Mouse (Mus musculus): Measurements from ENCODE around the gene Kif22.
A peak's percentile ranks its signal among the peaks of the same experiment; 100 is the strongest.

The Kif22 gene

GRCm38 (mm10) chr7:127031244-127031643 is 11.0 kb downstream of the Kif22 start:
- DNase-seq (ENCODE audit: inconsistent ontology term): no peak

DNA sequence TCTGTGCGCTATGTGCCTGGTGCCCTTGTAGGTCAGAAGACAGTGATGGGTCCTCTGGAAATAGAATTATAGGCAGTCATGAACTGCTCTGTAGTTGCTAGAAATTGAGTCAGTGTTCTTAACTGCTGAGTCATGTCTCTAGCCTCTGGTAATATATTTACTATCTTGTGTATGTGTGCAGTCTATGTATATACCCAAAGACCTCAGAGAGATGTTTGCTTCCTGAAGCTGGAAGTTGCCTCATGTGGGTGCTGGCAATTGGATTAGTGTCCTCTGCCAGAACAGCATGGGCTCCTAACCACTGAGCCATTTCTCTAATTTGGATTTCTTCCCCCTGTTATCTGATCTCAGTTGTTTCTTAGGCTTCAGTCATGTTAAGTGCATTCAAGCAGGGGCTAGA is 12.1 kb downstream of the Kif22 start:
- no peak for DNase-seq (ENCODE audit: inconsistent ontology term)

DNA sequence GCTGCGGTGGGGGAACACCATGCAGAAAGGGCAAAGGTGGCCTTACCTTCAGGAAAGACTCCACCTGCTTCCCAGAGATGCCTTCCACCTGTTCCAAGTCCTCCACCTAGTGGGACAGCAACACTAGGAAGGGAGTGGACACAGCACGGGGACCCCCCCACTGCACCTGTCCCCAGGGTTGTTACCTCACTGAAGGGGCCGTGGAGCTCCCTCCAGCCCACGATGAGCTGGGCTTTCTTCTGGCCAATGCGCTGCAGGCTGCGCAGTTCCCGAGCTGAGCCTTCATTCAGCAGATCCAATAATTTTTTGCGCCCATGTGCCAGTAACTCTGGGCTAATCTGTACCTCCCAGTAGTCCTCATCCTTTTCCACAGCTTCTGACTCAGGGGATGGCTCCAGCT is 14.4 kb downstream of the Kif22 start:
- peak; percentile 38 for DNase-seq (ENCODE audit: inconsistent ontology term)

GRCm38 (mm10) chr7:127026984-127027726 is 15.1 kb downstream of the Kif22 start, which contains the start of gene Maz:
TSS of gene Maz (minus strand) at chr7:127027037.
- peak; percentile 100 for DNase-seq (ENCODE audit: inconsistent ontology term)

DNA sequence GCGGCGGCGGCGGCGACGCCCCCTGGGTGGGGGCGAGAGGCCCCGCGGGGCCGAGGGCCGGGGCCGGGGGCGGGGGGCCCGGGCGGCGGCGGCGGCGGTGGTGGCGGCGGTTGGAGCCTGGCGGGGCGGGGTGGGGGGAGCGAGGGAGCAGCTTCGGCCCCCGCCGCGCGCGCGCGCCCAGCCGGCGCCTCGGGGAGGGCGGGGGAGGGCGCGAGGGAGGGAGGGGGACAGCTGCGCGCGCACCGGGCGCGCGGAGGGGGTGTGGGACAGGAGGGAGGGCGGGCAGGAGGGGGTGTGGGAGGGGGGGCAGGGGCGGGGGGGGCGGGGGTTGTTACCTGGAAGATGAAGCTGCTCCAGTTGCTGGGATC is 15.7 kb downstream of the Kif22 start:
- DNase-seq (ENCODE audit: inconsistent ontology term): no peak

DNA sequence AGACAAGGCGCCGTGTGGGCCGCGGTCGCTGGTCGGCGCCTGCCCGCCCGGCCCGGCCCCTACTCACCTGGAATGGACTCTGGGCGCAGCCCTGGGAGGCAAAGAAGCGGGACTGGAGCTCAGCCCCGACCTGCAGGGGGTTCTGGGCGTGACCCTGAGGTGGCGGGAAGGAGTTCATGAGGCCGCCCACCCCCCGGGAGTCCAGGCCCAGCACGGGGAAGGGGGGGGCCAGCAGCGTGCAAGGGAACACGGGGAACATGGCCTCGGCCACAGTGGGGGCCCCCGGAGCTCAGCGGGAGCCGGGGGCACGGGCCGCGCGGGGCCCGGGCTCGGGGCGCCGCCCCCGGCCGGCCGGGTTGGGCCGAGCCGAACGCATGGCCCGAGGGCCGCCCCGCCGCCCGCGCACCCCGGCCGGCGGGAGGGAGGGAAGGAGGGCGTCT is 16.1 kb downstream of the Kif22 start:
- DNase-seq (ENCODE audit: inconsistent ontology term): no peak

DNA sequence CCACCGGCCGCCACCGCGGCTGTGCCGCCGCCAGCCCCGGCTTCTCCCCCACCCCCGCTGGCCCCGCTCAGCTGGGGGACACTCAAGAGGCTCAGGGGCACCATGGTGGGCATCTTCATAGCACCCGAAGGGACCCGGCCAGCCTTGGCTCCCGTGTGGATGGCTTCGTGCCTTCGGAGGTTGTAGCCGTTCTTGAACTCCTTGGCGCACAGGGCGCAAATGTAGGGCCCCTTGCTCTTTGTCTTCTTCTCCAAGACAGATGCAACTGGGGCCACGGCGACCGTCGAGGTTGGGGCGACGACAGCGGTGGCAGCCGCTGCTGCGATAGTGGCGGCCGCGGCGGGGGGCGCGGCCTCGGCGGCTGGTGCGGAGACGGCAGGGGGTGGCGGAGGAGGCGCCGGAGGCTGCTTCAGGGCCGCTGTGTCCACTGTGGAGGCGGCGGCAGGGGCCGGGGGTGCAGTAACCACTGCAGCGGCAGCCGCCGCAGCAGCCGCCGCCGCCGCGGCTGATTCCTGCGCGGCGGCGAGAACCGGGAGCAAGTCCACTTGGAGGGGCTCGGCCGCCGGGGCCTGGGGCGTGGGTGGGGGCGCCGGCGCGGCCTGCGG is 16.6 kb downstream of the Kif22 start:
- peak; percentile 65 for DNase-seq (ENCODE audit: inconsistent ontology term)

DNA sequence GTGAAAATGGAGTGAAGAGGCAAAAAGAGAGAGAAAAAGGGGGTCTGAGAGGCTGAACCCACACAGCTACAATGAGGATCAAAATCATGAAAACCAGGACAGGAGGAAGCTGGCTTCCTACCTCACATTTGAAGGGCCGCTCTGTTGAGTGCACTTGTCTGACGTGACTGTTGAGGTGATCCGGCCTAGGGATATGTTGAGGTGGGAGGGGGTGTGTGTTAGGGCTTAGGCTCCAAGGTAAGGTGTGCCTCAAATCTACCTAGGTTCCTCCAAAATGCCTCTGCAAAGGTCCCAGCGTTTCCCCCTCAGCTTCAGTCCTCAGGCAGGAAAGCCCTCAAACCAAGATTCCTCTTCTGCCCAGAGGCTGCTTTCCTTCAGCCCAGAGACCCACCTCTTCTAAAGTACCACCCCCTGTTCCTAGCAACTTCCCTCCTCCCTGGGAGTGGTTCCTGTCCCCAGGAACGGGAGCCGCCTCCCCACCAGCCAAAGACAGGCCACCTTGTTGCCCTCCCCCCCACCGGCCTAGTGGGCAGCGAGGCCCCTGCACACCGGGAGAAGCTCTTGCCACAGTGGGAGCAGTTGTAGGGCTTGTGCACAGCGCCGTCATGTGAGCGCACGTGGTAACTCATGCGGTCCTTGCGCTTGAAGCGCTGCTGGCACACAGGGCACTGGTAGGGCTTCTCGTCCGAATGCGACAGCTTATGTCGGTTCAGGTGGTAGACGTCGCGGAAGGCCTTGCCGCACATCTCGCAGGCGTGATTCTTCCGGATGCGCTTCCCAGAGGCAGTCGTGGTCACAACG is 17.3 kb downstream of the Kif22 start:
- peak; percentile 82 for DNase-seq (ENCODE audit: inconsistent ontology term)

GRCm38 (mm10) chr7:127023896-127024690 is 18.2 kb downstream of the Kif22 start:
- DNase-seq (ENCODE audit: inconsistent ontology term): no peak

DNA sequence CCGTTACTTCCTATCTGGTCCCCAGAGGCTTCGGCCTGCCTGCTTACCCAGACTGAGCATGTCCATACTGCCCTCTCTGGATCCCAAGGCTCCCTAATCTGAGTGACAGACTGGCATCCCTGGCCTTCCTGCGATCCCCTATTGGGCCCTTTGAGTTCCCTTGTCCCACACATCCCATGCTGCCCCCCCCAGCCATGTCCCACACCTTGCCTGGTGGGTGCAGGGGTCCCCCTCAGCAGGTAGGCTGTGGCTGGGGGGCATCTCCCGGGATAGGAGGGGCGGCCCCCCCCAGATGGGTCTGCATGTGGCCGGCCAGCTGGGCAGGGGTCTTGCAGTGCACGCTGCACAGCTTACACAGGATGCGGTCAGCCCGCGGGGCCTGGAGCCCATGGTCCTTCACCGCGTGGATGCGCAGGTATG is 19.0 kb downstream of the Kif22 start:
- no peak for DNase-seq (ENCODE audit: inconsistent ontology term)

- DNase-seq (ENCODE audit: inconsistent ontology term): no peak
Measured at GRCm38 (mm10) chr7:127022528-127023271, 19.6 kb downstream of the Kif22 start.

- no peak for DNase-seq (ENCODE audit: inconsistent ontology term)
Measured at GRCm38 (mm10) chr7:127021563-127022527, 20.4 kb downstream of the Kif22 start.

GRCm38 (mm10) chr7:127020901-127021562 is 21.2 kb downstream of the Kif22 start, which contains the start of the genes Gm42742 and Prrt2:
TSS of gene Gm42742 (minus strand) at chr7:127021097.
TSS of gene Prrt2 (minus strand) at chr7:127021211.
- DNase-seq (ENCODE audit: inconsistent ontology term): peak; percentile 78

DNA sequence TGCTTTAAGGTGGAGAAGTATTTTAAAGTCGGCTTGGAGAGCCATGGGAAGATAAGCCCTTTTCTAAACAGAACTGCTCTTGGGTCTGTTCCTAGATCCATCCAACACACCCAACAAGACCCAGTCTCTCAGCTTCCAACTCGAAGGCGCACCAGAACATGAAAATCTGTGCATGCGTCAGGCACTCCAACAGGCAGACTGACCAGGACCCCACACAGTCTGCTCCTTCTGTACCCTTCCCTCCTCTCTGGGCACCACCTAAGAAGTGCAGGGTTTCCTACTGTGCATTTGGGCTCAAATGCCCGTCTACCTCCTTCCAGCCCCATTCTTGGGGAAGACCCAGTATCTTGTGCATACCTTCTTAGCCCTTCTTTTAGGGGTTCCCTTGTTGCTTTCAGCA is 21.8 kb downstream of the Kif22 start:
- peak; percentile 29 for DNase-seq (ENCODE audit: inconsistent ontology term)

DNA sequence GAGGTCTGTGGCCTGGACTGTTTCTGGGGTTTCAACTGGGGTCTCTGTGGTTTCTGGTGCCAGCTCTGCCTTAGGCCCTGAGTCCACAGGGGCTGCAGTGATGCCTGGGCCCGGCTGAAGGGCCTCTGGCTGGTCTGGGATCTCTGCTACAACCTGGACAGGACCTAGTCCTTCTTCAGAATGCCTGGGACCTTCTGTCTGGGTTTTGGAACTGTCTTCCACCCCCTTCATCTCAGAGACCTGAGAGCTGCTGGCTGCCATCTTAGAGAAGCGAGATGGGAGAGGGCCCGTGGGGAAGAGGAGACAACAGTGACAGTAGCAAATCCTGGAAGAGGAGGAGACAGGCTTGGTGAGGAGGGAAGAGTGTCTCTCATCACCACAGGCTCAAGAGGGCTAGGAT is 22.2 kb downstream of the Kif22 start:
- DNase-seq (ENCODE audit: inconsistent ontology term): no peak

GRCm38 (mm10) chr7:127019306-127019960 is 22.8 kb downstream of the Kif22 start:
- DNase-seq (ENCODE audit: inconsistent ontology term): no peak

DNA sequence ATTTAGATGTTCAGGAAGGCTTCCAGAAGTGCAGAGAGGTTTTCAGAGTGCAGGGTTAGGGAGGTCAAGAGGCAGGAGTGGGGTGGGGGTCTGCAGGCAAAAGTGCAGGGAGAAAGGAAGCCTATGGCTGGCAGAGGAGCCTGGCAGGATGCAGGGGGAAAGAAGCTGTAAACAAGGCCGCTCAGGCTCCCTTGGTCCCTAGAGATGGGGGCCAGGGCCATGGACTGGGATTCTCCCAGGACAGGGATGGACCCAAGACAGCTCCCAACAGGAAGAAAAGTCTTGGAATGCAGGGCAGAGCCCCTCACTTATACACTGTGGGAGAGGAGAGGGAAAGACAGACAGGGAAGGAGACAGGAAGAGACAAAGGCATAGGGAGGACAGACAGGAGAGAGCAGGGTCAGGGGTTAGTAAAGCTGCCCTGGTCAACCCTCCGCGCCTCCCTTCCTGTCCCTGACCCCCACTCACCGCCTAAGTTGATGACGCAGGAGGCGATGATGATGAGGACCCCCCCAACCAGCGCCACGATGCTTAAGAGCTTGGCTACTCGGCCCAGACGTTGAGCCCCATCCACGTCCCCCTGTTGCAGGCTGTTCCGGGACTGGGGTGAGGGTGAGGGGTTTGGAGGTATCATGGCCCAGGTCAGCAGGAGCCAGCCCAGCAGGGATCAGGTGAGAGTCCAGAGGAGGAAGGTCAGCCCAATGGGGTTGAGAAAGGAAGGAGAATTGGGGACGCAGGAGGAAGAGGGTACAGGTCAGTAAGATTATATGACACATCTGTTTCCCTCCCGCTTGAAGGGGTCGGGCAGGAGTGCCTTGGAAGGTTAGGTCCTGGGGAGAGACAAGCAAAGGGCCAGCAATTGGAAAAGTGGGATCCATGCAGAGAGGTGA is 23.6 kb downstream of the Kif22 start:
- DNase-seq (ENCODE audit: inconsistent ontology term): no peak

DNA sequence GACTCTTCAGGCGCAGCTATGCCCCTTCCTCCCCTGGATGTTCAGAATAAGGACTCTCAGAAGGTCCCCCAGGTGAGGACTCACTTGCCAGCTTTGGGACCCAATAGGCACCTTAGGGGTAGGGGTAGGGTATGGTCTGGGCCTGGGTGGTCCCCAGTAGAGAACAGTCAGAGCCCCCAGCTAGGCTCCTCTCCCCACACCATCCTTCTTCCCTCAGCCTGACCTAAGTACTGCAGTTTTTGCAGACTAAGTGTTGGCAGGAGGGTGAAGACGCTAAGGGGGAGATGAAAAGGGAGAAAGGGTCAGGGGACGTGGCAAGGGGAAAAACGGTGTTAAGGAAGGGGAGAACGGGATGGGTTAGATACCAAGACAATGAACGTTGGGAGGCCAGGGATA is 24.3 kb downstream of the Kif22 start:
- no peak for DNase-seq (ENCODE audit: inconsistent ontology term)
